Mouse (Mus musculus) forebrain, embryonic 11.5 days (tissue): ENCODE data around the gene Sh3pxd2a. TPM values are rescaled to one million over a fixed set of nuclear protein-coding genes. Genes with fewer than 3 reads are reported as not detected.

Source experiments
- ATAC-seq: fragments of 200-750 bp; cut with Nextera tagmentation; replicated peaks from 2 replicates; pipeline ENCODE4 v1.8.0; 2017; ENCODE audit warnings: moderate TSS enrichment; ENCODE audit not compliant: low FRiP score
- DNase-seq: peaks from one replicate; pipeline ENCODE4 v3.0.0-alpha.2; 2017; ENCODE audit warnings: low spot score
- H3K27ac ChIP-seq: fragments of 300-500 bp; sonication (generic); 2 replicates; pipeline ENCODE4 v1.5.1; 2014; ENCODE audit warnings: low read depth, low read length
- H3K27me3 ChIP-seq: fragments of 300-500 bp; sonication (generic); 2 replicates; pipeline ENCODE4 v1.6.1; 2014; ENCODE audit warnings: mild to moderate bottlenecking, low read length, mixed read lengths; ENCODE audit not compliant: control insufficient read depth, insufficient read depth
- H3K36me3 ChIP-seq: fragments of 300-500 bp; sonication (generic); 2 replicates; pipeline ENCODE4 v1.6.1; 2014; ENCODE audit warnings: mild to moderate bottlenecking, low read length, moderate library complexity, mixed read lengths; ENCODE audit not compliant: control insufficient read depth, insufficient read depth
- H3K4me1 ChIP-seq: fragments of 300-500 bp; sonication (generic); replicated peaks from 2 replicates; pipeline ENCODE4 v1.6.1; 2014; ENCODE audit warnings: low read length, mixed read lengths; ENCODE audit not compliant: control insufficient read depth, insufficient read depth
- H3K4me2 ChIP-seq: fragments of 300-500 bp; sonication (generic); 2 replicates; pipeline ENCODE4 v1.6.1; 2014; ENCODE audit warnings: low read depth, mild to moderate bottlenecking, low read length, moderate library complexity, mixed read lengths; ENCODE audit not compliant: severe bottlenecking
- H3K4me3 ChIP-seq: fragments of 300-500 bp; sonication (generic); 2 replicates; pipeline ENCODE4 v1.5.1; 2014; ENCODE audit warnings: low read depth, low read length
- H3K9ac ChIP-seq: fragments of 300-500 bp; sonication (generic); 2 replicates; pipeline ENCODE4 v1.6.1; 2014; ENCODE audit warnings: low read length
- H3K9me3 ChIP-seq: fragments of 300-500 bp; sonication (generic); 2 replicates; pipeline ENCODE4 v1.6.1; 2016; ENCODE audit warnings: low read length, mixed read lengths; ENCODE audit not compliant: control insufficient read depth
- WGBS: fragments of 180-500 bp; shearing (Covaris S2); extraction: QIAGEN DNeasy Blood & Tissue Kit; methylation state at CpG from one replicate; pipeline ENCODE4 v1.1.7; 2014; 5-methylcytosine and 5-hydroxymethylcytosine counted together
- polyA plus RNA-seq: library from polyadenylated mRNA; unstranded; fragments of >200 nt; fragmentation: Nextera tagmentation; extraction: Ambion mirVana; gene quantifications from 2 replicates; pipeline ENCODE4 v1.2.1, GENCODE M21; 2014

The Sh3pxd2a gene
- polyA plus RNA-seq, 1 experiment from 2014 or later: 5.2 TPM

GRCm38 (mm10) chr19:47407332-47407731 lies 56.9 kb downstream of the Sh3pxd2a start:
- H3K27me3 ChIP-seq: no peaks in the 10 kb centered on the region
- no peak overlapping the region for H3K27ac ChIP-seq
- no peak overlapping the region for H3K4me3 ChIP-seq
- no peaks in the 10 kb centered on the region for H3K36me3 ChIP-seq
- WGBS: 93% methylated on average over 6 of the region's 6 CpGs
- no peak overlapping the region for H3K9ac ChIP-seq
- no peaks in the 10 kb centered on the region for H3K9me3 ChIP-seq
- ATAC-seq (no peak), DNase-seq (no peak)
- H3K4me2 ChIP-seq: no peak overlapping the region
- H3K4me1 ChIP-seq: no peaks in the 10 kb centered on the region

- H3K4me2 ChIP-seq: no peak overlapping the region
- no peak overlapping the region for H3K27ac ChIP-seq
- H3K36me3 ChIP-seq: no peaks in the 10 kb centered on the region
- no peaks in the 10 kb centered on the region for H3K4me1 ChIP-seq
- H3K27me3 ChIP-seq: no peaks in the 10 kb centered on the region
- DNase-seq: no peak
- H3K9me3 ChIP-seq: no peaks in the 10 kb centered on the region
- 85% methylated on average over 6 of the region's 6 CpGs for WGBS
- H3K9ac ChIP-seq: no peak overlapping the region
- no peak for ATAC-seq
- no peak overlapping the region for H3K4me3 ChIP-seq
Measured at GRCm38 (mm10) chr19:47406524-47406923, 57.7 kb downstream of the Sh3pxd2a start.

- H3K9me3 ChIP-seq: no peaks in the 10 kb centered on the region
- no peaks in the 10 kb centered on the region for H3K36me3 ChIP-seq
- 92% methylated on average over 8 of the region's 8 CpGs for WGBS
- H3K4me2 ChIP-seq: no peak overlapping the region
- H3K4me1 ChIP-seq: no peaks in the 10 kb centered on the region
- H3K27me3 ChIP-seq: no peaks in the 10 kb centered on the region
- no peak overlapping the region for H3K27ac ChIP-seq
- no peak overlapping the region for H3K9ac ChIP-seq
- DNase-seq: no peak
- ATAC-seq: no peak
- H3K4me3 ChIP-seq: no peak overlapping the region
Measured at GRCm38 (mm10) chr19:47405548-47405947, 58.7 kb downstream of the Sh3pxd2a start.

GRCm38 (mm10) chr19:47403391-47404379 lies 60.5 kb downstream of the Sh3pxd2a start:
- Histone ChIP-seq H3K4me1 (no peaks in the 10 kb centered on the region), H3K9me3 (no peaks in the 10 kb centered on the region), H3K9ac (no peak overlapping the region), H3K36me3 (no peaks in the 10 kb centered on the region), H3K4me3 (no peak overlapping the region), H3K27ac (no peak overlapping the region), H3K27me3 (no peaks in the 10 kb centered on the region), H3K4me2 (no peak overlapping the region)
- 47% methylated on average over 3 of the region's 3 CpGs for WGBS
- no peak for DNase-seq
- no peak for ATAC-seq

GRCm38 (mm10) chr19:47402976-47403375 lies 61.2 kb downstream of the Sh3pxd2a start:
- H3K4me2 ChIP-seq: no peak overlapping the region
- ATAC-seq (peak; percentile 42; the same call in 1 of the 2 replicates), DNase-seq (no peak)
- no peaks in the 10 kb centered on the region for H3K27me3 ChIP-seq
- H3K9ac ChIP-seq: no peak overlapping the region
- H3K36me3 ChIP-seq: no peaks in the 10 kb centered on the region
- no peaks in the 10 kb centered on the region for H3K4me1 ChIP-seq
- H3K27ac ChIP-seq: peak overlapping the region; percentile 19; the same call in 1 of the 2 replicates
- no peaks in the 10 kb centered on the region for H3K9me3 ChIP-seq
- WGBS: 43% methylated on average over 6 of the region's 6 CpGs
- H3K4me3 ChIP-seq: no peak overlapping the region

- H3K27ac ChIP-seq: peak overlapping the region; percentile 19; the same call in 1 of the 2 replicates
Measured at GRCm38 (mm10) chr19:47402544-47402943, 61.7 kb downstream of the Sh3pxd2a start.

GRCm38 (mm10) chr19:47399709-47400108 lies 64.5 kb downstream of the Sh3pxd2a start:
- no peak overlapping the region for H3K9ac ChIP-seq
- H3K27ac ChIP-seq: no peak overlapping the region
- DNase-seq: no peak
- no peaks in the 10 kb centered on the region for H3K36me3 ChIP-seq
- H3K4me3 ChIP-seq: no peak overlapping the region
- 93% methylated on average over 4 of the region's 4 CpGs for WGBS
- no peak overlapping the region for H3K4me2 ChIP-seq
- no peaks in the 10 kb centered on the region for H3K9me3 ChIP-seq
- H3K27me3 ChIP-seq: no peaks in the 10 kb centered on the region
- H3K4me1 ChIP-seq: no peaks in the 10 kb centered on the region
- ATAC-seq: no peak

More at GRCm38 (mm10) chr19:47402544-47402943, 61.7 kb downstream of the Sh3pxd2a start:
- no peaks in the 10 kb centered on the region for H3K36me3 ChIP-seq
- H3K9me3 ChIP-seq: no peaks in the 10 kb centered on the region
- WGBS: 83% methylated on average over 4 of the region's 4 CpGs
- no peak overlapping the region for H3K9ac ChIP-seq
- DNase-seq: no peak
- no peak for ATAC-seq
- no peak overlapping the region for H3K4me2 ChIP-seq
- no peaks in the 10 kb centered on the region for H3K27me3 ChIP-seq
- H3K4me3 ChIP-seq: no peak overlapping the region
- H3K4me1 ChIP-seq: no peaks in the 10 kb centered on the region

GRCm38 (mm10) chr19:47399029-47399428 lies 65.2 kb downstream of the Sh3pxd2a start:
- Histone ChIP-seq H3K4me3 (no peak overlapping the region), H3K9ac (no peak overlapping the region), H3K36me3 (no peaks in the 10 kb centered on the region), H3K9me3 (no peaks in the 10 kb centered on the region), H3K4me2 (no peak overlapping the region), H3K27ac (no peak overlapping the region), H3K27me3 (no peaks in the 10 kb centered on the region), H3K4me1 (no peaks in the 10 kb centered on the region)
- 97% methylated on average over 11 of the region's 11 CpGs for WGBS
- ATAC-seq: no peak
- no peak for DNase-seq
